17 mouse cellular contexts compared by ENCODE assay signal in the genomic region with DNA sequence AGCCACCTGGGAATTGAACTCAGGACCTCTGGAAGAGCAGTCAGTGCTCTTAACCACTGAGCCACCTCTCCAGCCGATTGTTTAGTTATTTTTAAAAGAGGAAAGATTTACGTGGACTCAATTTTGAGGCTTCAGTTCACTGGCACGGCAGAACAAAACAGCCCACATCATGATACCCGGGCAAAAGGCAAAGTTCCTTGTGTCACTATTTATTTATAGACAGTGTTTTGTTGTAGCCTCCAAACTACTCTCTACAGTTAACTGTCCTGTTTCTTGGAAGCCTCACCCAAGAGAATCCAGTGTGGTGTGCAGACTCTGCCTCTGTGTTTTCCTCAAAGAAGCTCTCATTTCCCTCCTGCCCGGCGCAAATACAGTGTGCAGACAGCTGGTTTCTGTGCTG.
"Had no signal": no experiment of that assay in that cellular context is flagged by ENCODE, and none has a peak within 500 bp of the region (broad histone marks: within the 10 kb centered on the region; RNA-seq: fewer than 3 reads in every experiment).

No protein-coding gene starts in this region.

- DNase-seq: lung, adult 2 months; lung, postnatal 14 days; lung, postnatal 36 days; right cerebral cortex, postnatal 14 days; thymus, adult 2 months; thymus, postnatal 25 days; thymus, postnatal 4 days had no signal

- H3K9me3 ChIP-seq: lung, embryonic 15.5 days; megakaryocyte, embryonic 14.5 days; midbrain, embryonic 13.5 days; midbrain, embryonic 15.5 days; neural tube, embryonic 12.5 days; stomach, embryonic 15.5 days had no signal

- H3K4me3 ChIP-seq: lung, embryonic 15.5 days; megakaryocyte, embryonic 14.5 days; midbrain, embryonic 13.5 days; midbrain, embryonic 15.5 days; neural tube, embryonic 12.5 days; stomach, embryonic 15.5 days had no signal

- H3K27ac ChIP-seq: lung, embryonic 15.5 days; macrophage; midbrain, embryonic 13.5 days; midbrain, embryonic 15.5 days; neural tube, embryonic 12.5 days; stomach, embryonic 15.5 days; stomach, postnatal 0 days had no signal

- H3K4me1 ChIP-seq: lung, embryonic 15.5 days; midbrain, embryonic 13.5 days; midbrain, embryonic 15.5 days; neural tube, embryonic 12.5 days; stomach, embryonic 15.5 days had no signal

- H3K4me2 ChIP-seq: lung, embryonic 15.5 days; midbrain, embryonic 11.5 days; midbrain, embryonic 13.5 days; midbrain, embryonic 15.5 days; neural tube, embryonic 12.5 days; stomach, embryonic 15.5 days had no signal

- ATAC-seq: lung, postnatal 0 days; midbrain, embryonic 13.5 days; midbrain, embryonic 15.5 days had no signal

- H3K27me3 ChIP-seq: lung, embryonic 15.5 days; megakaryocyte, embryonic 14.5 days; midbrain, embryonic 13.5 days; midbrain, embryonic 15.5 days; neural tube, embryonic 12.5 days; stomach, embryonic 15.5 days had no signal

- H3K9ac ChIP-seq: lung, embryonic 15.5 days; midbrain, embryonic 13.5 days; midbrain, embryonic 15.5 days; neural tube, embryonic 12.5 days; stomach, embryonic 15.5 days had no signal

- H3K36me3 ChIP-seq: lung, embryonic 15.5 days; midbrain, embryonic 13.5 days; midbrain, embryonic 15.5 days; neural tube, embryonic 12.5 days; stomach, embryonic 15.5 days had no signal
